Mouse (Mus musculus): Measurements from ENCODE around the gene Prss58.

Gene Prss58

GRCm38 (mm10) chr6:40900287-40900686, at the start of gene Prss58:
Gene Prss58, minus strand, starts transcription at chr6:40900387.
- DNase-seq (ENCODE audit: low read depth, low spot score) = no peak

GRCm38 (mm10) chr6:40940457-40940856, 40.3 kb upstream of the Prss58 start, which contains the start of gene 1700074P13Rik:
Gene 1700074P13Rik, minus strand, starts transcription at chr6:40940557.
- no peak for DNase-seq (ENCODE audit: low read depth, low spot score)

GRCm38 (mm10) chr6:40919954-40920353, 19.8 kb upstream of the Prss58 start:
- DNase-seq (ENCODE audit: low read depth, low spot score) = no peak

GRCm38 (mm10) chr6:40894716-40895115, 5.5 kb downstream of the Prss58 start:
- no peak for DNase-seq (ENCODE audit: low read depth, low spot score)

- peak; percentile 47 for DNase-seq (ENCODE audit: low read depth, low spot score)
These were observed 6.6 kb downstream of the Prss58 start for GRCm38 (mm10) chr6:40893577-40893976.

GRCm38 (mm10) chr6:40891754-40892153, 8.4 kb downstream of the Prss58 start:
- no peak for DNase-seq (ENCODE audit: low read depth, low spot score)

GRCm38 (mm10) chr6:40890973-40891372, 9.2 kb downstream of the Prss58 start:
- no peak for DNase-seq (ENCODE audit: low read depth, low spot score)

- DNase-seq (ENCODE audit: low read depth, low spot score) = no peak
These were observed 12.8 kb downstream of the Prss58 start, which contains the start of gene Moxd2 for GRCm38 (mm10) chr6:40887394-40887793. Gene Moxd2, minus strand, starts transcription at chr6:40887494.

GRCm38 (mm10) chr6:40845283-40845682, 54.9 kb downstream of the Prss58 start:
- DNase-seq (ENCODE audit: low read depth, low spot score) = no peak

Data from ES-CJ7 (cell line).